Mouse (Mus musculus): Measurements from ENCODE around the gene Gm8374. TPM values are rescaled to one million over a fixed set of nuclear protein-coding genes. Genes with fewer than 3 reads are reported as not detected.
"Not testable (repeated sequence)": the region's sequence is repeated elsewhere in the genome, so short reads cannot be mapped to it uniquely, and the experiment has no call there.

Gene Gm8374
- total RNA-seq (2021) (not detected), polyA plus RNA-seq (2012; rRNA removed) (not detected in 2 replicates)
- long read RNA-seq: 0 reads

DNA sequence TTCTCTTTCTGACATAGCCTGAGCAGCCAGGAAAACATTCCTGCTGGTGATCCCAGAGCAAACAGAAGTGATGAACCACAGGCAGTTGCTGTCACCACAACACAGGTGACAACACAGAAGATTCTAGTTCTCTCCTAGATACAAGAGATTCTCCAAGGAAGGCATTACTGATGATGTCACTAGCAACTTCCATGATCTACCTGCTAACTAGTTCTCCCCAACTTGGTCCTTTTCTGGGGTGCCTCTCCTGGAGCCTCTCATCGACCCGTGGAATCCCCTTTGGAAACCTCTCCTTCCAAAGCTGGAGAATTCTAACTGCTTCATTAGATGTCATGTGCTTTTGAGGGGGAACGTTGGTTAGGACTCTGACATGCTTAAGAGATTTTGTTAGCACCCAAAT is at the start of gene Gm8374:
TSS of gene Gm8374 (minus strand) at position 101 of the 400 bp plus-strand sequence.
- not testable (repeated sequence) for DNase-seq

DNA sequence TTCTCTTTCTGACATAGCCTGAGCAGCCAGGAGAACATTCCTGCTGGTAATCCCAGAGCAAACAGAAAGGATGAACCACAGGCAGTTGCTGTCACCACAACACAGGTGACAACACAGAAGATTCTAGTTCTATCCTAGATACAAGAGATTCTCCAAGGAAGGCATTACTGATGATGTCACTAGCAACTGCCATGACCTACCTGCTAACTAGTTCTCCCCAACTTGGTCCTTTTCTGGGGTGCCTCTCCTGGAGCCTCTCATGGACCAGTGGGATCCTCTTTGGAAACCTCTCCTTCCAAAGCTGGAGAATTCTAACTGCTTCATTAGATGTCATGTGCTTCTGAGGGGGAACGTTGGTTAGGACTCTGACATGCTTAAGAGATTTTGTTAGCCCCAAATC is 32.6 kb downstream of the Gm8374 start, which contains the start of gene Gm5797:
TSS of gene Gm5797 (minus strand) at position 101 of the 400 bp plus-strand sequence.
- DNase-seq: not testable (repeated sequence)

DNA sequence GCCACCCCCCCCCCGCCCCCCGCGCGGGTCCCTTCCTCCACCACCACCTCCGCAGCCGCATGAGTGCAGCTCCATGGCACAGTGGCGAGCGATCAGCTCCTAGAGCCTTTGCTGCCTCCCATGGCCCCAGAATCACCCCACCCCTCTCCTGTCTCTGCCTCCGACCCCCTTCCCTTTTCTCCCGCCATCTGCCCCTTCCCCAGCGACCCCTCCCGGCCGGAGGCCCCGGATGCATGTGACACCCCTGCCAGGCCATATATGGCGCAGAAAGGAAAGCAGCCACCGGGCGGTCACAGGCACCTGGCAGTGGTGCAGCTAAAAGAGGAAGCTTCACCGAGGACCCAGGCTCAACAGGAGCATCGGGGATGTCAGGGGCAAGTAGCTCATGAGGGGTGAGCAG is 49.8 kb downstream of the Gm8374 start:
- DNase-seq: peak; percentile 1

DNA sequence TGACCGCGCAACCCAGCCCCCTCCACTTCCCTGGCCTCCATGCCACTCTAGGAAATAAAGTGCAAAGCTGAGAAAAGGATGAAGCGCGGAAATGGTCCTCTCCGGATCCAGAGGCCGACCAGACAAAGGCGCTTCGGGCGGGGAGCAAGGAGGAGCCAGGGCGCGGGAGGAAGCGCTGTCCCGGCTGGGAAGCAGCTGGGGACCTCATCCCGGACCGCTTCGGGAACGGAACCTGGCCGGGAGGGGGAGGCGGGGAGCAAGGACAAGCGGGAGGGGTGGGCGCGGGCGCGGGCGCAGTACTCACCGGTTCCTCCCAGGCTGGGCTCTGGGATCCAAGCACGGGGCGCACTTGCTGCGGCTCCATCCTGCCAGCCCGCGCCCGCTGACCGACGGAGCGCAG is 50.3 kb downstream of the Gm8374 start, which contains the start of gene Gm3739:
TSS of gene Gm3739 (minus strand) at position 389 of the 400 bp plus-strand sequence.
- DNase-seq: peak; percentile 1

Other genes with a start within 250 kb of the Gm8374 start
- not detected for gene Gm6676, start 239.7 kb downstream of the Gm8374 start, total RNA-seq (2021)
- gene Gm6676, start 239.7 kb downstream of the Gm8374 start, polyA plus RNA-seq (2012; rRNA removed): not detected in 2 replicates
- under 1 TPM; 0.20 to 0.69 TPM for gene Gm3512, start 190.6 kb downstream of the Gm8374 start, total RNA-seq (2021)
- not detected in 2 replicates for gene Gm3512, start 190.6 kb downstream of the Gm8374 start, polyA plus RNA-seq (2012; rRNA removed)
- gene Gm16434, start 170.6 kb downstream of the Gm8374 start, total RNA-seq (2021): not detected
- gene Gm16434, start 170.6 kb downstream of the Gm8374 start, polyA plus RNA-seq (2012; rRNA removed): not detected in 2 replicates
- not detected for gene Gm3727, start 100.4 kb downstream of the Gm8374 start, total RNA-seq (2021)
- gene Gm3727, start 100.4 kb downstream of the Gm8374 start, polyA plus RNA-seq (2012; rRNA removed): not detected in 2 replicates
- gene Gm3739, start 50.1 kb downstream of the Gm8374 start, total RNA-seq (2021): not detected
- not detected in 2 replicates for gene Gm3739, start 50.1 kb downstream of the Gm8374 start, polyA plus RNA-seq (2012; rRNA removed)
- gene Gm5797, start 32.7 kb downstream of the Gm8374 start, total RNA-seq (2021): not detected
- not detected in 2 replicates for gene Gm5797, start 32.7 kb downstream of the Gm8374 start, polyA plus RNA-seq (2012; rRNA removed)
- not detected for gene Gm3755, start 85.8 kb upstream of the Gm8374 start, total RNA-seq (2021)
- not detected in 2 replicates for gene Gm3755, start 85.8 kb upstream of the Gm8374 start, polyA plus RNA-seq (2012; rRNA removed)
- gene Gm3752, start 118.6 kb upstream of the Gm8374 start, total RNA-seq (2021): not detected
- gene Gm3752, start 118.6 kb upstream of the Gm8374 start, polyA plus RNA-seq (2012; rRNA removed): not detected in 2 replicates
- gene Gm3558, start 203.4 kb upstream of the Gm8374 start, total RNA-seq (2021): under 1 TPM; 0.26 to 0.35 TPM
- gene Gm3558, start 203.4 kb upstream of the Gm8374 start, polyA plus RNA-seq (2012; rRNA removed): 0.18 TPM in 1 of 2 replicates, not detected in the other
- not detected for gene Gm10338, start 230.5 kb upstream of the Gm8374 start, total RNA-seq (2021)
- not detected in 2 replicates for gene Gm10338, start 230.5 kb upstream of the Gm8374 start, polyA plus RNA-seq (2012; rRNA removed)